Mouse (Mus musculus) lung, embryonic 16.5 days (tissue): Measurements from ENCODE around the gene Gm45808. TPM values are rescaled to one million over a fixed set of nuclear protein-coding genes. Genes with fewer than 3 reads are reported as not detected.
"Not testable (repeated sequence)": the region's sequence is repeated elsewhere in the genome, so short reads cannot be mapped to it uniquely, and the experiment has no call there.

Experiments used
- ATAC-seq: fragments of 200-750 bp; cut with Nextera tagmentation; 2 replicates; pipeline ENCODE4 v1.8.0; 2017; ENCODE audit warnings: low read depth, mild to moderate bottlenecking, moderate library complexity
- H3K27ac ChIP-seq: fragments of 300-500 bp; sonication (generic); 2 replicates; pipeline ENCODE4 v1.5.1; 2014; ENCODE audit warnings: mild to moderate bottlenecking, control low read depth, low read length
- H3K27me3 ChIP-seq: fragments of 300-500 bp; sonication (generic); 2 replicates; pipeline ENCODE4 v1.6.1; 2014; ENCODE audit warnings: low read depth, low read length, mixed read lengths; ENCODE audit not compliant: control insufficient read depth, insufficient read depth
- H3K36me3 ChIP-seq: fragments of 300-500 bp; sonication (generic); 2 replicates; pipeline ENCODE4 v1.6.1; 2014; ENCODE audit warnings: low read length; ENCODE audit not compliant: control insufficient read depth, insufficient read depth
- H3K4me1 ChIP-seq: fragments of 300-500 bp; sonication (generic); replicated peaks from 2 replicates; pipeline ENCODE4 v1.6.1; 2014; ENCODE audit warnings: low read length, mixed read lengths; ENCODE audit not compliant: control insufficient read depth, insufficient read depth
- H3K4me2 ChIP-seq: fragments of 300-500 bp; sonication (generic); 2 replicates; pipeline ENCODE4 v1.6.1; 2014; ENCODE audit warnings: low read depth, low read length, control low read depth
- H3K4me3 ChIP-seq: fragments of 300-500 bp; sonication (generic); 2 replicates; pipeline ENCODE4 v1.5.1; 2014; ENCODE audit warnings: mild to moderate bottlenecking, low read length, control low read depth
- H3K9ac ChIP-seq: fragments of 300-500 bp; sonication (generic); 2 replicates; pipeline ENCODE4 v1.6.1; 2014; ENCODE audit warnings: low read length, control low read depth
- H3K9me3 ChIP-seq: fragments of 300-500 bp; sonication (generic); 2 replicates; pipeline ENCODE4 v1.6.1; 2016; ENCODE audit warnings: low read length; ENCODE audit not compliant: control insufficient read depth
- WGBS: fragments of 180-500 bp; shearing (Covaris S2); extraction: QIAGEN DNeasy Blood & Tissue Kit; methylation state at CpG from one replicate; pipeline ENCODE4 v1.1.7; 2014; 5-methylcytosine and 5-hydroxymethylcytosine counted together
- polyA plus RNA-seq: library from polyadenylated mRNA; unstranded; fragments of >200 nt; fragmentation: Nextera tagmentation; extraction: Ambion mirVana; gene quantifications from 2 replicates; pipeline ENCODE4 v1.2.1, GENCODE M21; 2015

The Gm45808 gene
- polyA plus RNA-seq, 1 experiment from 2014 or later, result not detected

DNA sequence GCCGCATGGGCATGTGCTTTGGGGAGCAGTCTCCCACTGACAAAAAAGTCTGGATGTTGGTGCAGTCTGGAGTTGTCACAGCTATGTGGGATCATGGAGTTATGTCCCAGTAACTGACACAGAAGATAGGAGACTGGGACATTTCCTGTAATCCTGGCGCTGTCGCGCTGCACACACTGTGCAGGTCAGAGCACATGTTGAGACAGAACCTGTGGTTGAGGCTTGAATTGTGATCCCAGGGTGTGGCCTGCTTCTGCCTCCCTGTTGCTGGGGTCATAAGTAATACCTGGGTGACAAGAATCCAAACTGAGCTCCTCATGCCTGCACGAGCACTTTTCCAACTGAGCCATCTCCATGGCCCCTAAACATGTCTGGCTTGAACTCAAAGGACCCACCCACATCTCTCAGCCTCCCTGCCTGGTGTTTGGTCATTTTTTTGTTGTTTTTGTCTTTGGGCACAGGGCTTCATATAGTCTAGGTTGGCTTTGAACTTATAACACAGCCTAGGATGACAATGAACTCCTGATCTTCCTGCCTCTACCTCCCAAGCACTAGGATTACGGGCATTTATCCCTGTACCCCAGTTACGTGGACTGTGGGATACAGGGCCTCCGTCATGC is 5.7 kb upstream of the Gm45808 start:
- Histone ChIP-seq H3K27ac (no peak overlapping the region), H3K4me2 (no peak overlapping the region), H3K4me3 (no peak overlapping the region), H3K27me3 (no peaks in the 10 kb centered on the region), H3K36me3 (peaks cover 25% of the 10 kb centered on the region), H3K9me3 (no peaks in the 10 kb centered on the region), H3K4me1 (0 out of 2 replicates have a peak, but pooled peaks cover 2% of the 10 kb centered on the region), H3K9ac (no peak overlapping the region)
- 98% methylated on average over 8 of the region's 8 CpGs for WGBS
- no peak for ATAC-seq

- WGBS, result 15% methylated on average over 3 of the region's 3 CpGs
- Histone ChIP-seq H3K9ac (no peak overlapping the region), H3K27me3 (no peaks in the 10 kb centered on the region), H3K36me3 (peaks cover 20% of the 10 kb centered on the region), H3K4me1 (0 out of 2 replicates have a peak, but pooled peaks cover 2% of the 10 kb centered on the region), H3K27ac (no peak overlapping the region), H3K9me3 (no peaks in the 10 kb centered on the region), H3K4me2 (peak overlapping the region; percentile 23), H3K4me3 (no peak overlapping the region)
- peak; percentile 36; the same call in 1 of the 2 replicates for ATAC-seq
These were observed 4.7 kb upstream of the Gm45808 start for GRCm38 (mm10) chr7:45491264-45491663.

DNA sequence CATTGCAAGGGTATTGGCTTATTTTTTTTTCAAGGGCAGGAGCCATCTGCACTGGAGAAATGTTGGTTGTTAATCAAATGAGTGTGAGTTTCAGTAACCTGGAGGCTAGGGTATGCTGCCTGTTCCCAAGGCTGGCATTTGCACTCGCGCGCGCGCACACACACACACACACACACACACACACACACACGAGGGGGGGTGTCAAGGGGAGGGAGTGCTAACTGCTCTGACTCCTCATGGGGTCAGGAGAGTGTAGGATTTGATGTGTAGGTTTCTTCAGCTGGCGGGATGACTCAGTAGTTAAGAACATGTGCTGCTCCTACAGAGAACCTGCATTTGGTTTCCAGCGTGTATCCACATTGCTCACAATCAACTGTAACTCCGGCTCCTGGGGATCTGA is 4.2 kb upstream of the Gm45808 start:
- Histone ChIP-seq H3K27me3 (no peaks in the 10 kb centered on the region), H3K9ac (no peak overlapping the region), H3K4me2 (no peak overlapping the region), H3K36me3 (peaks cover 20% of the 10 kb centered on the region), H3K4me3 (no peak overlapping the region), H3K4me1 (0 out of 2 replicates have a peak, but pooled peaks cover 2% of the 10 kb centered on the region), H3K9me3 (no peaks in the 10 kb centered on the region), H3K27ac (no peak overlapping the region)
- 41% methylated on average over 9 of the region's 9 CpGs for WGBS
- ATAC-seq, result no peak

- 0 out of 2 replicates have a peak, but pooled peaks cover 2% of the 10 kb centered on the region for H3K4me1 ChIP-seq
- no peak overlapping the region for H3K9ac ChIP-seq
- H3K9me3 ChIP-seq, result no peaks in the 10 kb centered on the region
- H3K4me3 ChIP-seq, result no peak overlapping the region
- 70% methylated on average over 7 of the region's 7 CpGs for WGBS
- H3K36me3 ChIP-seq, result peaks cover 16% of the 10 kb centered on the region
- H3K27ac ChIP-seq, result no peak overlapping the region
- no peaks in the 10 kb centered on the region for H3K27me3 ChIP-seq
- no peak for ATAC-seq
- no peak overlapping the region for H3K4me2 ChIP-seq
These were observed 3.0 kb upstream of the Gm45808 start for GRCm38 (mm10) chr7:45489578-45489977.

DNA sequence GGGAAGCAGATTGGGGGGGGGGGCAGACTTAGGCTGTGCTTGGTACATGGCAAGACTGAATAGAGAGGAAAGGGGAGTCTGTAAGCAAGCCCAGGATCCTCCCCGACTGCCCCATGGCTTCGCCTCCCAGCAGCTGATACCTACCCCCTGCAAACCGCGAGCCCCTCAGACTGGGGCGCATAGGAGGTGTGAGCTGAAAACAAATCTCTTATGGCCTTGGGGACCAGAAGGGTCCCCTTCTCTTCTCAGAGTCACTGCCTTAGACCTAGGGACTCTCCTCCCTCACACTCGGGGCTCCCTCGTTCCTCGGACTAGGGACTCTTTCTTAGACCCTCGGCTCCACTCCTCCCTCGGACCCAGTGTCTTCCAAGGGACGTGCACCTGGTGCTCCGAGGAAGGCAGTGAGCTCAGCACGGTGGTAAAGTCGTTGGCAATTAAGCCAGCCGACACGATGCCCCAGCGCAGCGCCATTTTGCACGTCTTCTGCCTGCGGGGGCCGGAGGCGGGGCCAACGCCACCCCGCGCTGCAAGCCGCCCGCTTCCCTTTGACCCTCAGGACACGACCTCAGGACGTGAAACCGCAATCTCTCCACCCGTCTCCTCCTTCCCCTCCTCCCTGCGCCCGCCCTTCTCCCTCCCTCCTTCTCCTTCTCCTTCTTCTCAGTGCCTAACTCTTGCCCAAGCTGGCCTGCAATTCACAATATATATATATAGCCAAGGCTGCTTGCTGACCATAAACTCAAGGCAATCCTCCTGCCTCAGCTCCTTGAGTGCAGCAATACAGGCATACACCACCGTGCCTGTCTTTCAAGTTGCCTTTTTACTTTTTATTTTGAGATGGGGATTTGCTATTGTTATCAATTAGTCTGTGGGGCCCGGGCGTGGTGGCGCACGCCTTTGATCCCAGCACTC is 1.9 kb upstream of the Gm45808 start, which contains the start of gene Dhdh:
Gene Dhdh, minus strand, starts transcription at position 513 of the 912 bp plus-strand sequence.
- Histone ChIP-seq H3K9me3 (no peaks in the 10 kb centered on the region), H3K27me3 (no peaks in the 10 kb centered on the region), H3K27ac (peak within 1 kb of the TSS; percentile 61), H3K4me3 (peak within 1 kb of the TSS; percentile 57), H3K4me2 (peak within 1 kb of the TSS; percentile 72), H3K4me1 (0 out of 2 replicates have a peak, but pooled peaks cover 2% of the 10 kb centered on the region), H3K9ac (peak within 1 kb of the TSS; percentile 72), H3K36me3 (peaks cover 8% of the 10 kb centered on the region)
- WGBS, result 12% methylated on average over 38 of the region's 38 CpGs
- ATAC-seq, result peak; percentile 73

- no peaks in the 10 kb centered on the region for H3K9me3 ChIP-seq
- peak overlapping the region; percentile 57 for H3K4me3 ChIP-seq
- peak overlapping the region; percentile 61; the same call in 1 of the 2 replicates for H3K27ac ChIP-seq
- peak; percentile 12; the same call in 1 of the 2 replicates for ATAC-seq
- peak overlapping the region; percentile 72 for H3K9ac ChIP-seq
- peaks cover 4% of the 10 kb centered on the region for H3K36me3 ChIP-seq
- 48% methylated on average over 11 of the region's 11 CpGs for WGBS
- H3K27me3 ChIP-seq, result no peaks in the 10 kb centered on the region
- H3K4me2 ChIP-seq, result peak overlapping the region; percentile 72
- 0 out of 2 replicates have a peak, but pooled peaks cover 2% of the 10 kb centered on the region for H3K4me1 ChIP-seq
These were observed 1.3 kb upstream of the Gm45808 start for GRCm38 (mm10) chr7:45487861-45488292.

DNA sequence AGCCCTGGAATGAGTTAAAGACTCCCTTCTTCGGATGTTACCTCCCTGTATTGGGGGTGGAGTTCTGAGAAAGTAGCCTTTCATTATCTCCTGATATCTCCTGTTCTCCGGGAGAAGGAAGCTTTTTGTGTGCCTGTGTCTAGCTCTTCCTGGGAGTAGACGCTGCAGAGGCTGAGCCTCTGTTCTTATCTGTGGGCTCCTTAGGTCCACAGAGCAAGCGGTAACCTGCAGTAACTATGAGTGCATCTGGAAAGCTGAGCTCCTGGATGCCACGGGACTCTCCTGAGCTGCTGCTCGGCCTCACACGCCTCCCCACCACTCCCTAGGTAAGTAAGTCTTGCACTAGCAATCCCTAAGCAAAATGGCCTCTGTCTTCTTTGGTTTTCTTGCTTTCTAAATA is 453 bp downstream of the Gm45808 start:
- WGBS, result 56% methylated on average over 7 of the region's 7 CpGs
- Histone ChIP-seq H3K27me3 (no peaks in the 10 kb centered on the region), H3K9me3 (no peaks in the 10 kb centered on the region), H3K4me2 (no peak overlapping the region), H3K9ac (no peak overlapping the region), H3K4me3 (no peak overlapping the region), H3K36me3 (no peaks in the 10 kb centered on the region), H3K4me1 (no peaks in the 10 kb centered on the region), H3K27ac (no peak overlapping the region)
- ATAC-seq, result no peak

DNA sequence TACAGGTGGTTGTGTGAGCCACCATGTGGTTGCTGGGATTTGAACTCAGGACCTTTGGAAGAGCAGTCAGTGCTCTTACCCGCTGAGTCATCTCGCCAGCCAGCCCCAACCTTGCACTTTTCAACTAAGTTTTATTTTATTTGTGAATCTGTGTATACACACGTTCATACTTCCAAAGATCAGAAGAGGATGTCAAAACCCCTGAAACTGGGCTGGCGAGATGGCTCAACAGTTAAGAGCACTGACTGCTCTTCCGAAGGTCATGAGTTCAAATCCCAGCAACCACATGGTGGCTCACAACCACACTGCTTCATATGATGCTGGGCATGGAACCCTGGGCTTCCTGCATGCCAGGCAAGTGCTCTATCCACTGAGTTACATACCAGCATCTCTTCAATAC is 1.6 kb downstream of the Gm45808 start:
- H3K4me1 ChIP-seq, H3K4me2 ChIP-seq, H3K9ac ChIP-seq, ATAC-seq, H3K27ac ChIP-seq, H3K36me3 ChIP-seq, H3K4me3 ChIP-seq, H3K27me3 ChIP-seq, H3K9me3 ChIP-seq: not testable (repeated sequence)
- 86% methylated on average over 5 of the region's 5 CpGs for WGBS

DNA sequence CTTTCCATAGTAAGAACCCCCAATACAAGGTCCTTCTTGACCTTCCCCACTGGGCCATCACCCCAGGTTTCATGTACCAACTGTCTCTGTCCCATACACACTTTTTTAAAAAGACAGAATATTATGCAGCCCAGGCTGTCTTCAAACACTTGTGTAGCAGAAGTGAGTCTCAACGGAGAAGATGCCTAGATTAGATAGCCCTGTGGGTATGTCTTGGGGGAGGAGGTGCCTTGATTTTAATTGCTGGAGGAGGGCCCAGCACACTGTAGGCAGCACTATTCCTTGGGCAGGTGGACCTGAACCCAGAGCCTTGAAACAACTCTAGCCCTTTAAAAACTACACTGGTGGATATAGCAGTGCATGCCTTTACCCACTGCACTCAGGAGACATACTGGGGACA is 4.4 kb downstream of the Gm45808 start:
- no peaks in the 10 kb centered on the region for H3K4me1 ChIP-seq
- H3K36me3 ChIP-seq, result no peaks in the 10 kb centered on the region
- H3K4me2 ChIP-seq, result no peak overlapping the region
- no peak overlapping the region for H3K9ac ChIP-seq
- no peak overlapping the region for H3K4me3 ChIP-seq
- ATAC-seq, result no peak
- H3K9me3 ChIP-seq, result no peaks in the 10 kb centered on the region
- H3K27ac ChIP-seq, result no peak overlapping the region
- 94% methylated on average over 1 of the region's 1 CpGs for WGBS
- no peaks in the 10 kb centered on the region for H3K27me3 ChIP-seq
